ENCODE assay signal across 8 mouse cellular contexts in the genomic region with DNA sequence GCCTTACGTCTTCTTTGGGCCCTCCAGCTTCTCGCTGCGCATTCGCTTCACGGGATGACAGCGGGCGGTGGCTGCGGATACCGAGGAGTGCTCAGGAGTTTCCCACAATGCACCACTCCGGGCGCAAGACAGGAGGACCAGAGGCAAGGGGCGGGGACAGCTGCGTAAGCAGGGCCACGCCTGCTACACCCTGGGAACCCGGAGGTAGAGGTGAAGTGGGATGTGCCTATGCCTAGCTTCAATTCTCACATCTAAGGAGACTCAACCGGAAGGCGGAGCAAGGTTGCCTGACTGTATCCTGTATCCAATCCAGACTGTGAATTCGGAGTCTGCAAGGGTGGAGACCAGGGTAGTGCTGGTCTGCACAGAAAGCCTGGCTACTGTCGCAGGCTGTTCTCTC. TPM values are rescaled to one million over a fixed set of nuclear protein-coding genes. Genes with fewer than 3 reads are reported as not detected.
DNase-seq lines count a peak whose midpoint lies in the region; ATAC-seq lines count a peak whose summit lies in the region.

A gene (minus strand): TSS at position 182 of the 400 bp plus-strand sequence.

- H3K9me3 ChIP-seq in embryonic facial prominence, embryonic 15.5 days (replicated peaks), result no peaks in the 10 kb centered on the region
- H3K9me3 ChIP-seq in hindbrain, embryonic 11.5 days (ENCODE audit: control insufficient read depth, low read length), result no peaks in the 10 kb centered on the region

- no peak within 1 kb of the TSS; the same call in 1 of the 2 replicates for H3K9ac ChIP-seq in embryonic facial prominence, embryonic 15.5 days
- H3K9ac ChIP-seq in hindbrain, embryonic 11.5 days (ENCODE audit: low read depth, low read length), result peak within 1 kb of the TSS; percentile 61

- peaks cover 26% of the 10 kb centered on the region for H3K4me1 ChIP-seq in embryonic facial prominence, embryonic 15.5 days
- peaks cover 10% of the 10 kb centered on the region; the same call in 1 of the 2 replicates for H3K4me1 ChIP-seq in hindbrain, embryonic 11.5 days (replicated peaks; ENCODE audit: control insufficient read depth, insufficient read depth, low read length)

- H3K4me3 ChIP-seq in embryonic facial prominence, embryonic 15.5 days (replicated peaks), result peak within 1 kb of the TSS; percentile 19; the same call in 1 of the 2 replicates
- peak within 1 kb of the TSS; percentile 37 for H3K4me3 ChIP-seq in hindbrain, embryonic 11.5 days (ENCODE audit: low read depth, low read length)

- no peaks in the 10 kb centered on the region for H3K27me3 ChIP-seq in embryonic facial prominence, embryonic 15.5 days
- no peaks in the 10 kb centered on the region for H3K27me3 ChIP-seq in hindbrain, embryonic 11.5 days (ENCODE audit: control insufficient read depth, insufficient read depth, low read length)

- no peak within 1 kb of the TSS for H3K27ac ChIP-seq in embryonic facial prominence, embryonic 15.5 days (replicated peaks)
- H3K27ac ChIP-seq in hindbrain, embryonic 11.5 days (ENCODE audit: low read depth, low read length), result no peak within 1 kb of the TSS

- peaks cover 34% of the 10 kb centered on the region for H3K36me3 ChIP-seq in embryonic facial prominence, embryonic 15.5 days
- H3K36me3 ChIP-seq in hindbrain, embryonic 11.5 days (ENCODE audit: control insufficient read depth, insufficient read depth, low read length), result 0 out of 2 replicates have a peak, but pooled peaks cover 5% of the 10 kb centered on the region

- peak within 1 kb of the TSS; percentile 40 for H3K4me2 ChIP-seq in embryonic facial prominence, embryonic 15.5 days (replicated peaks)
- H3K4me2 ChIP-seq in hindbrain, embryonic 11.5 days (replicated peaks; ENCODE audit: low read depth, low read length), result peak within 1 kb of the TSS; percentile 54

- ATAC-seq in embryonic facial prominence, embryonic 15.5 days (ENCODE audit: insufficient number of reproducible peaks, low FRiP score, low TSS enrichment, low read depth), result no peak
- ATAC-seq in hindbrain, embryonic 11.5 days (ENCODE audit: low FRiP score), result peak; percentile 81

- DNase-seq in thymus, postnatal 14 days, result peak; percentile 15
- DNase-seq in thymus, postnatal 25 days, result no peak
- peak; percentile 81 for DNase-seq in hindbrain, embryonic 11.5 days (ENCODE audit: low spot score)
- peak; percentile 73 to 80 for DNase-seq in layer of hippocampus, postnatal 25 days (ENCODE audit: extremely low spot score in 1 of 2, low spot score in 1 of 2)
- peak; percentile 24 for DNase-seq in lung, postnatal 14 days
- DNase-seq in right cerebral cortex, postnatal 4 days, result peak; percentile 72
- DNase-seq in adipocyte (ENCODE audit: low spot score), result no peak

- WGBS in embryonic facial prominence, embryonic 15.5 days, result 6% methylated on average over 19 of the region's 19 CpGs
- 3% methylated on average over 19 of the region's 19 CpGs for WGBS in hindbrain, embryonic 11.5 days

RNA-seq across cellular contexts. Expression of the gene that starts here (rescaled TPM):
- 3.1 and 5.3 TPM in 2 replicates for polyA plus RNA-seq in embryonic facial prominence, embryonic 15.5 days (2015; fragmentation: Nextera tagmentation; extraction: Ambion mirVana)
- polyA plus RNA-seq in hindbrain, embryonic 11.5 days (2014; fragmentation: Nextera tagmentation; extraction: Ambion mirVana), result 6.8 and 7.2 TPM in 2 replicates
- 100 to 1,000 TPM; 286 to 299 TPM for total RNA-seq in layer of hippocampus, postnatal 25 days (2021)

Comparison
In these comparisons a context has a peak if more than half of its experiments do, and no peak if none do; other contexts are left out.
1. DNase-seq: peak in thymus, postnatal 14 days (single experiment), hindbrain, embryonic 11.5 days (single experiment), layer of hippocampus, postnatal 25 days (2 of 2), lung, postnatal 14 days (single experiment) and right cerebral cortex, postnatal 4 days (single experiment); none in thymus, postnatal 25 days (single experiment) and adipocyte (single experiment).